Mouse (Mus musculus) ES-E14 (cell line): Measurements from ENCODE around the gene Tfpi.

ENCODE experiments used
- CHD2 ChIP-seq: IDR thresholded peaks from 2 replicates; pipeline ENCODE4 v1.6.1; 2014; ENCODE audit warnings: mild to moderate bottlenecking, low read depth, low read length, inconsistent platforms
- HCFC1 ChIP-seq: IDR thresholded peaks from 2 replicates; pipeline ENCODE4 v1.6.1; 2012; ENCODE audit warnings: low read length, inconsistent platforms, borderline replicate concordance; ENCODE audit not compliant: insufficient read depth
- MAFK ChIP-seq: IDR thresholded peaks from 2 replicates; pipeline ENCODE4 v1.6.1; 2014; ENCODE audit warnings: mild to moderate bottlenecking, low read depth, low read length, inconsistent platforms; ENCODE audit not compliant: insufficient read depth
- ZNF384 ChIP-seq: IDR thresholded peaks from 2 replicates; pipeline ENCODE4 v1.6.1; 2012; ENCODE audit warnings: low read depth, low read length, inconsistent platforms

DNA sequence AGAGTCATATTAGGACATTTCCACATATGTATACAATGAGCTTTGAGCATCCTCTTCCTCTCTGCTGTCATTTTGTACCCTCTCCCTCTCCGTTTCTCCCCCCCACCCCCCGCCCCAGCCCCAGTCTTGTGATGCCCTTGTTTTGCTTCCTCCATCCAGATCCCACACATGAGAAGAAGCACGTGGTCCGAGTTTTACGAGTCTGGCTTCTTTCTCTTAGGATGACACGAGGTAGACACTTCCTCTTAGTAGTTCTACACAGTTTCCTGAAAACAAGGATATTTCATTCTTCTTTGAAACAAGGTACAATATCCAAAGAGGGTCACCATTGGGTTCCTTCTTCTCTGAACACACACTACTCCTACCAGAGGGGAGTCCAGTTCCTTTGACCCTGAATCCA, 47.4 kb upstream of the Tfpi start:
- TF ChIP-seq ZNF384 = no peak
- no peak for TF ChIP-seq CHD2
- no peak for TF ChIP-seq MAFK
- TF ChIP-seq HCFC1 = no peak
